Mouse (Mus musculus) heart, postnatal 25 days (tissue): Measurements from ENCODE around the gene Babam1. TPM values are rescaled to one million over a fixed set of nuclear protein-coding genes. Genes with fewer than 3 reads are reported as not detected.
"Not testable (repeated sequence)": the region's sequence is repeated elsewhere in the genome, so short reads cannot be mapped to it uniquely, and the experiment has no call there.

ENCODE experiments used
- DNase-seq: peaks from one replicate; pipeline ENCODE4 v3.0.0; 2022; ENCODE audit warnings: low spot score
- intact Hi-C: fragments of 180-260 bp; cut with DNase I; formaldehyde crosslinking; loops from one replicate; pipeline ENCODE4 v1.15.1; 2025
- total RNA-seq, 2 experiments: library from RNA; stranded (reverse); gene quantifications; 2 replicates each; pipeline ENCODE4 v1.2.3; 2021

Gene Babam1
- total RNA-seq, 2 experiments from 2014 or later: 67.0 to 69.5 TPM

GRCm38 (mm10) chr8:71404011-71404410, 7.3 kb downstream of the Babam1 start:
- intact Hi-C loops: no loop called here
- DNase-seq: no peak

GRCm38 (mm10) chr8:71404951-71405351, 8.3 kb downstream of the Babam1 start:
- no peak for DNase-seq
- intact Hi-C loops: loop anchor here (5.0 kb wide), 1 partner anchor 183 kb away; no protein-coding TSS in a partner anchor

- DNase-seq: peak; percentile 88
- intact Hi-C loops: loop anchor here (2.0 to 5.0 kb wide), 2 partner anchors 33 to 183 kb away; no protein-coding TSS in a partner anchor
These were observed 8.9 kb downstream of the Babam1 start, which contains the start of gene Ankle1 for GRCm38 (mm10) chr8:71405401-71406098. Ankle1 (plus strand) TSS chr8:71406010.

GRCm38 (mm10) chr8:71406099-71407015, 9.7 kb downstream of the Babam1 start:
- intact Hi-C loops: loop anchor here (2.0 to 5.0 kb wide), 2 partner anchors 34 to 184 kb away; no protein-coding TSS in a partner anchor
- DNase-seq: no peak

GRCm38 (mm10) chr8:71407441-71407840, 10.8 kb downstream of the Babam1 start:
- DNase-seq: no peak
- intact Hi-C loops: loop anchor here (2.0 to 5.0 kb wide), 2 partner anchors 35 to 185 kb away; no protein-coding TSS in a partner anchor

GRCm38 (mm10) chr8:71408231-71408630, 11.6 kb downstream of the Babam1 start:
- intact Hi-C loops: loop anchor here (5.0 kb wide), 1 partner anchor 186 kb away; no protein-coding TSS in a partner anchor
- no peak for DNase-seq

GRCm38 (mm10) chr8:71411535-71412273, 15.0 kb downstream of the Babam1 start:
- DNase-seq: no peak
- intact Hi-C loops: no loop called here

GRCm38 (mm10) chr8:71422121-71422520, 25.5 kb downstream of the Babam1 start:
- intact Hi-C loops: no loop called here
- DNase-seq: no peak

GRCm38 (mm10) chr8:71432935-71433334, 36.3 kb downstream of the Babam1 start:
- DNase-seq, intact Hi-C loops: not testable (repeated sequence)

GRCm38 (mm10) chr8:71437041-71437440, 40.4 kb downstream of the Babam1 start:
- intact Hi-C loops: no loop called here
- DNase-seq: no peak

GRCm38 (mm10) chr8:71441404-71441803, 44.7 kb downstream of the Babam1 start:
- DNase-seq: no peak
- intact Hi-C loops: loop anchor here (2.0 kb wide), 3 partner anchors 77 to 219 kb away; partner anchors contain the start of gene Fam129c

GRCm38 (mm10) chr8:71445096-71445495, 48.4 kb downstream of the Babam1 start:
- intact Hi-C loops: no loop called here
- no peak for DNase-seq

- no peak for DNase-seq
- intact Hi-C loops: no loop called here
These were observed 54.7 kb downstream of the Babam1 start for GRCm38 (mm10) chr8:71451337-71451736.

GRCm38 (mm10) chr8:71451777-71452176, 55.1 kb downstream of the Babam1 start:
- intact Hi-C loops: no loop called here
- no peak for DNase-seq

- no peak for DNase-seq
- intact Hi-C loops: no loop called here
These were observed 56.0 kb downstream of the Babam1 start for GRCm38 (mm10) chr8:71452669-71453068.

Other genes with a start within 250 kb of the Babam1 start
- 10 to 100 TPM; 26.2 to 28.6 TPM for gene Myo9b, start 124.1 kb upstream of the Babam1 start, total RNA-seq
- 10 to 100 TPM; 31.6 to 36.1 TPM for gene Haus8, start 123.9 kb upstream of the Babam1 start, total RNA-seq
- gene Use1, start 30.0 kb upstream of the Babam1 start, total RNA-seq: 100 to 1,000 TPM; 116 to 128 TPM
- gene Ocel1, start 25.6 kb upstream of the Babam1 start, total RNA-seq: 10 to 100 TPM; 13.2 to 14.3 TPM
- 10 to 100 TPM; 56.3 to 56.6 TPM for gene Nr2f6, start 14.9 kb upstream of the Babam1 start, total RNA-seq
- gene Ushbp1, start 1.1 kb upstream of the Babam1 start, total RNA-seq: 10 to 100 TPM; 24.5 to 32.5 TPM
- under 1 TPM; 0.18 to 0.36 TPM for gene Ankle1, start 9.1 kb downstream of the Babam1 start, total RNA-seq
- 10 to 100 TPM; 32.4 to 32.6 TPM for gene Abhd8, start 66.8 kb downstream of the Babam1 start, total RNA-seq
- gene Mrpl34, start 68.1 kb downstream of the Babam1 start, total RNA-seq: 100 to 1,000 TPM; 136 to 142 TPM
- gene Dda1, start 72.3 kb downstream of the Babam1 start, total RNA-seq: 10 to 100 TPM; 29.1 to 29.9 TPM
- gene Ano8, start 89.1 kb downstream of the Babam1 start, total RNA-seq: 10 to 100 TPM; 17.0 to 18.2 TPM
- 10 to 100 TPM; 18.5 to 19.4 TPM for gene Gtpbp3, start 91.2 kb downstream of the Babam1 start, total RNA-seq
- 10 to 100 TPM; 26.6 to 35.3 TPM for gene Plvap, start 114.9 kb downstream of the Babam1 start, total RNA-seq
- gene Ccdc194, start 128.8 kb downstream of the Babam1 start, total RNA-seq: under 1 TPM in 1 of 2 experiments, not detected in 1; 0.14 TPM
- 10 to 100 TPM; 17.4 to 22.8 TPM for gene Bst2, start 140.6 kb downstream of the Babam1 start, total RNA-seq
- gene Mvb12a, start 146.1 kb downstream of the Babam1 start, total RNA-seq: 10 to 100 TPM; 27.0 to 31.1 TPM
- gene Tmem221, start 162.0 kb downstream of the Babam1 start, total RNA-seq: under 1 TPM; 0.31 to 0.36 TPM
- under 1 TPM; 0.14 to 0.31 TPM for gene Nxnl1, start 169.7 kb downstream of the Babam1 start, total RNA-seq
- 100 to 1,000 TPM; 140 to 143 TPM for gene Slc27a1, start 172.0 kb downstream of the Babam1 start, total RNA-seq
- 10 to 100 TPM; 68.1 to 75.9 TPM for gene Pgls, start 195.3 kb downstream of the Babam1 start, total RNA-seq
- 1 to 10 TPM in 1 of 2 experiments, under 1 TPM in 1; 0.81 to 1.5 TPM for gene Fam129c, start 200.8 kb downstream of the Babam1 start, total RNA-seq
- gene Colgalt1, start 214.1 kb downstream of the Babam1 start, total RNA-seq: 10 to 100 TPM; 41.3 to 43.1 TPM